Mouse (Mus musculus) thymus, adult 18-20 months (tissue): ENCODE results near the gene Pttg1ip.

Experiments used
- DNase-seq, 2 experiments: peaks; one replicate each; pipeline ENCODE4 v3.0.0; 2022; ENCODE audit warnings: mixed read lengths in 2 of 2

Pttg1ip gene

GRCm38 (mm10) chr10:77647461-77647860 lies 65.9 kb downstream of the Pttg1ip start:
- no peak for DNase-seq

- DNase-seq, result no peak
Measured at GRCm38 (mm10) chr10:77647901-77648300, 66.4 kb downstream of the Pttg1ip start.
